Mouse (Mus musculus) gonadal fat pad, adult 2 months (tissue): ENCODE results near the gene Grtp1. TPM values are rescaled to one million over a fixed set of nuclear protein-coding genes. Genes with fewer than 3 reads are reported as not detected.

Experiments used
- DNase-seq: peaks from one replicate; pipeline ENCODE4 v3.0.0-alpha.2; 2012; ENCODE audit warnings: low read depth
- polyA plus RNA-seq: library from polyadenylated mRNA; depleted of rRNA; stranded (reverse); fragments of >200 nt; gene quantifications from 2 replicates; pipeline ENCODE4 v1.2.3, GENCODE M21; 2012; rRNA removed

Gene Grtp1
- polyA plus RNA-seq, result 12.4 and 27.1 TPM in 2 replicates

GRCm38 (mm10) chr8:13200301-13201012, at the start of gene Grtp1:
Grtp1 (minus strand) TSS chr8:13200620.
- no peak for DNase-seq

- no peak for DNase-seq
Observed at GRCm38 (mm10) chr8:13244343-13244880, 44.0 kb upstream of the Grtp1 start.

- DNase-seq, result no peak
Observed at GRCm38 (mm10) chr8:13242985-13243870, 42.8 kb upstream of the Grtp1 start.

- no peak for DNase-seq
Observed at GRCm38 (mm10) chr8:13240691-13241090, 40.3 kb upstream of the Grtp1 start.

GRCm38 (mm10) chr8:13240055-13240454, 39.6 kb upstream of the Grtp1 start:
- no peak for DNase-seq

GRCm38 (mm10) chr8:13234803-13235202, 34.4 kb upstream of the Grtp1 start:
- no peak for DNase-seq

GRCm38 (mm10) chr8:13230471-13230870, 30.1 kb upstream of the Grtp1 start:
- DNase-seq, result no peak

GRCm38 (mm10) chr8:13229802-13230201, 29.4 kb upstream of the Grtp1 start:
- DNase-seq, result no peak

- no peak for DNase-seq
Observed at GRCm38 (mm10) chr8:13228923-13229610, 28.6 kb upstream of the Grtp1 start.

- DNase-seq, result no peak
Observed at GRCm38 (mm10) chr8:13227184-13227583, 26.8 kb upstream of the Grtp1 start.

- DNase-seq, result no peak
Observed at GRCm38 (mm10) chr8:13226288-13226687, 25.9 kb upstream of the Grtp1 start.

- no peak for DNase-seq
Observed at GRCm38 (mm10) chr8:13224426-13224825, 24.0 kb upstream of the Grtp1 start.

GRCm38 (mm10) chr8:13218441-13218840, 18.0 kb upstream of the Grtp1 start:
- no peak for DNase-seq

GRCm38 (mm10) chr8:13217986-13218385, 17.6 kb upstream of the Grtp1 start:
- DNase-seq, result no peak

GRCm38 (mm10) chr8:13217093-13217492, 16.7 kb upstream of the Grtp1 start:
- DNase-seq, result no peak

- DNase-seq, result no peak
Observed at GRCm38 (mm10) chr8:13216386-13216785, 16.0 kb upstream of the Grtp1 start.

GRCm38 (mm10) chr8:13213479-13214268, 13.3 kb upstream of the Grtp1 start:
- DNase-seq, result no peak

- DNase-seq, result no peak
Observed at GRCm38 (mm10) chr8:13209770-13210169, 9.3 kb upstream of the Grtp1 start.

- no peak for DNase-seq
Observed at GRCm38 (mm10) chr8:13208627-13209355, 8.4 kb upstream of the Grtp1 start.

- DNase-seq, result no peak
Observed at GRCm38 (mm10) chr8:13206290-13206689, 5.9 kb upstream of the Grtp1 start.

- no peak for DNase-seq
Observed at GRCm38 (mm10) chr8:13205311-13205710, 4.9 kb upstream of the Grtp1 start.
